Mouse (Mus musculus): ENCODE data around the gene Pde3b. TPM values are rescaled to one million over a fixed set of nuclear protein-coding genes. Genes with fewer than 3 reads are reported as not detected.
A peak's percentile ranks its signal among the peaks of the same experiment; 100 is the strongest.
"Not testable (repeated sequence)": the region's sequence is repeated elsewhere in the genome, so short reads cannot be mapped to it uniquely, and the experiment has no call there.

Gene Pde3b
- 9.0 TPM in 2 replicates for polyA plus RNA-seq (2014; fragmentation: Nextera tagmentation; extraction: Ambion mirVana)

GRCm38 (mm10) chr7:114414421-114415335 is at the start of gene Pde3b:
TSS of gene Pde3b (plus strand) at chr7:114415281.
- Histone ChIP-seq H3K4me2 (ENCODE audit: low read depth, low read length) (peak within 1 kb of the TSS; percentile 95), H3K9ac (replicated peaks; ENCODE audit: low read depth, low read length) (peak within 1 kb of the TSS; percentile 91), H3K4me3 (ENCODE audit: low read depth, low read length) (peak within 1 kb of the TSS; percentile 90), H3K4me1 (ENCODE audit: control insufficient read depth, insufficient read depth, low read length) (peaks cover 11% of the 10 kb centered on the region), H3K36me3 (ENCODE audit: control insufficient read depth, insufficient read depth, low read length) (no peaks in the 10 kb centered on the region), H3K27me3 (ENCODE audit: control insufficient read depth, insufficient read depth, low read length) (peaks cover 3% of the 10 kb centered on the region; the same call in 1 of the 2 replicates), H3K9me3 (ENCODE audit: control insufficient read depth, low read length) (no peaks in the 10 kb centered on the region), H3K27ac (ENCODE audit: low read depth, low read length) (peak within 1 kb of the TSS; percentile 92)
- WGBS = under 1% methylated on average over 68 of the region's 70 CpGs
- ATAC-seq (ENCODE audit: low read depth) = peak; percentile 85

GRCm38 (mm10) chr7:114402130-114402529 is 13.0 kb upstream of the Pde3b start:
- 98% methylated on average over 3 of the region's 3 CpGs for WGBS
- H3K9me3 ChIP-seq (ENCODE audit: control insufficient read depth, low read length) = no peaks in the 10 kb centered on the region
- ATAC-seq (ENCODE audit: low read depth) = no peak

GRCm38 (mm10) chr7:114415336-114416020 is 397 bp downstream of the Pde3b start:
- Histone ChIP-seq H3K9me3 (ENCODE audit: control insufficient read depth, low read length) (no peaks in the 10 kb centered on the region), H3K4me2 (ENCODE audit: low read depth, low read length) (peak overlapping the region; percentile 95), H3K27ac (ENCODE audit: low read depth, low read length) (peak overlapping the region; percentile 92), H3K4me1 (ENCODE audit: control insufficient read depth, insufficient read depth, low read length) (peaks cover 11% of the 10 kb centered on the region), H3K4me3 (ENCODE audit: low read depth, low read length) (peak overlapping the region; percentile 90), H3K36me3 (ENCODE audit: control insufficient read depth, insufficient read depth, low read length) (no peaks in the 10 kb centered on the region), H3K9ac (replicated peaks; ENCODE audit: low read depth, low read length) (peak overlapping the region; percentile 91), H3K27me3 (ENCODE audit: control insufficient read depth, insufficient read depth, low read length) (peaks cover 3% of the 10 kb centered on the region; the same call in 1 of the 2 replicates)
- ATAC-seq (ENCODE audit: low read depth) = peak; percentile 78
- WGBS = under 1% methylated on average over 68 of the region's 103 CpGs

More at GRCm38 (mm10) chr7:114402130-114402529, 13.0 kb upstream of the Pde3b start:
- H3K9ac ChIP-seq (replicated peaks; ENCODE audit: low read depth, low read length) = no peak overlapping the region
- no peaks in the 10 kb centered on the region for H3K4me1 ChIP-seq (ENCODE audit: control insufficient read depth, insufficient read depth, low read length)
- H3K36me3 ChIP-seq (ENCODE audit: control insufficient read depth, insufficient read depth, low read length) = no peaks in the 10 kb centered on the region
- no peak overlapping the region for H3K4me2 ChIP-seq (ENCODE audit: low read depth, low read length)
- no peak overlapping the region for H3K27ac ChIP-seq (ENCODE audit: low read depth, low read length)
- no peaks in the 10 kb centered on the region for H3K27me3 ChIP-seq (ENCODE audit: control insufficient read depth, insufficient read depth, low read length)
- H3K4me3 ChIP-seq (ENCODE audit: low read depth, low read length) = no peak overlapping the region

- peak overlapping the region; percentile 91 for H3K9ac ChIP-seq (replicated peaks; ENCODE audit: low read depth, low read length)
- H3K36me3 ChIP-seq (ENCODE audit: control insufficient read depth, insufficient read depth, low read length) = no peaks in the 10 kb centered on the region
- peaks cover 11% of the 10 kb centered on the region for H3K4me1 ChIP-seq (ENCODE audit: control insufficient read depth, insufficient read depth, low read length)
- H3K4me3 ChIP-seq (ENCODE audit: low read depth, low read length) = peak overlapping the region; percentile 90
- H3K9me3 ChIP-seq (ENCODE audit: control insufficient read depth, low read length) = no peaks in the 10 kb centered on the region
- peak overlapping the region; percentile 92 for H3K27ac ChIP-seq (ENCODE audit: low read depth, low read length)
- peak; percentile 75 for ATAC-seq (ENCODE audit: low read depth)
- WGBS = under 1% methylated on average over 66 of the region's 66 CpGs
- H3K4me2 ChIP-seq (ENCODE audit: low read depth, low read length) = peak overlapping the region; percentile 95
- H3K27me3 ChIP-seq (ENCODE audit: control insufficient read depth, insufficient read depth, low read length) = peaks cover 3% of the 10 kb centered on the region; the same call in 1 of the 2 replicates
Measured at GRCm38 (mm10) chr7:114416021-114416845, 1.2 kb downstream of the Pde3b start.

GRCm38 (mm10) chr7:114419331-114419730 is 4.2 kb downstream of the Pde3b start:
- 71% methylated on average over 3 of the region's 3 CpGs for WGBS
- ATAC-seq (ENCODE audit: low read depth); H3K4me2 ChIP-seq (ENCODE audit: low read depth, low read length); H3K9me3 ChIP-seq (ENCODE audit: control insufficient read depth, low read length); H3K4me3 ChIP-seq (ENCODE audit: low read depth, low read length); H3K9ac ChIP-seq (replicated peaks; ENCODE audit: low read depth, low read length); H3K36me3 ChIP-seq (ENCODE audit: control insufficient read depth, insufficient read depth, low read length); H3K27ac ChIP-seq (ENCODE audit: low read depth, low read length); H3K27me3 ChIP-seq (ENCODE audit: control insufficient read depth, insufficient read depth, low read length): not testable (repeated sequence)
- peaks cover 11% of the 10 kb centered on the region for H3K4me1 ChIP-seq (ENCODE audit: control insufficient read depth, insufficient read depth, low read length)

GRCm38 (mm10) chr7:114420918-114421317 is 5.8 kb downstream of the Pde3b start:
- Histone ChIP-seq H3K9me3 (ENCODE audit: control insufficient read depth, low read length) (no peaks in the 10 kb centered on the region), H3K4me2 (ENCODE audit: low read depth, low read length) (no peak overlapping the region), H3K4me1 (ENCODE audit: control insufficient read depth, insufficient read depth, low read length) (peaks cover 11% of the 10 kb centered on the region), H3K27ac (ENCODE audit: low read depth, low read length) (no peak overlapping the region), H3K4me3 (ENCODE audit: low read depth, low read length) (no peak overlapping the region), H3K9ac (replicated peaks; ENCODE audit: low read depth, low read length) (no peak overlapping the region), H3K27me3 (ENCODE audit: control insufficient read depth, insufficient read depth, low read length) (no peaks in the 10 kb centered on the region), H3K36me3 (ENCODE audit: control insufficient read depth, insufficient read depth, low read length) (no peaks in the 10 kb centered on the region)
- ATAC-seq (ENCODE audit: low read depth) = no peak
- WGBS = 34% methylated on average over 4 of the region's 4 CpGs

GRCm38 (mm10) chr7:114422224-114422623 is 7.1 kb downstream of the Pde3b start:
- Histone ChIP-seq H3K4me2 (ENCODE audit: low read depth, low read length) (no peak overlapping the region), H3K4me1 (ENCODE audit: control insufficient read depth, insufficient read depth, low read length) (peaks cover 5% of the 10 kb centered on the region), H3K36me3 (ENCODE audit: control insufficient read depth, insufficient read depth, low read length) (no peaks in the 10 kb centered on the region), H3K27ac (ENCODE audit: low read depth, low read length) (no peak overlapping the region), H3K9me3 (ENCODE audit: control insufficient read depth, low read length) (no peaks in the 10 kb centered on the region), H3K4me3 (ENCODE audit: low read depth, low read length) (no peak overlapping the region), H3K27me3 (ENCODE audit: control insufficient read depth, insufficient read depth, low read length) (no peaks in the 10 kb centered on the region), H3K9ac (replicated peaks; ENCODE audit: low read depth, low read length) (no peak overlapping the region)
- 81% methylated on average over 3 of the region's 3 CpGs for whole genome bisulfite sequencing
- no peak for ATAC-seq (ENCODE audit: low read depth)

GRCm38 (mm10) chr7:114429768-114430167 is 14.7 kb downstream of the Pde3b start:
- no peaks in the 10 kb centered on the region for H3K9me3 ChIP-seq (ENCODE audit: control insufficient read depth, low read length)
- no peak overlapping the region for H3K4me2 ChIP-seq (ENCODE audit: low read depth, low read length)
- no peaks in the 10 kb centered on the region for H3K36me3 ChIP-seq (ENCODE audit: control insufficient read depth, insufficient read depth, low read length)
- H3K27ac ChIP-seq (ENCODE audit: low read depth, low read length) = no peak overlapping the region
- no peak overlapping the region for H3K4me3 ChIP-seq (ENCODE audit: low read depth, low read length)
- no peaks in the 10 kb centered on the region for H3K4me1 ChIP-seq (ENCODE audit: control insufficient read depth, insufficient read depth, low read length)
- H3K9ac ChIP-seq (replicated peaks; ENCODE audit: low read depth, low read length) = no peak overlapping the region
- 51% methylated on average over 5 of the region's 5 CpGs for WGBS
- no peak for ATAC-seq (ENCODE audit: low read depth)
- H3K27me3 ChIP-seq (ENCODE audit: control insufficient read depth, insufficient read depth, low read length) = no peaks in the 10 kb centered on the region
